Mouse (Mus musculus) heart, postnatal 0 days (tissue): ENCODE results near the gene Hepacam. TPM values are rescaled to one million over a fixed set of nuclear protein-coding genes. Genes with fewer than 3 reads are reported as not detected.

ENCODE experiments used
- ATAC-seq: fragments of 200-750 bp; cut with Nextera tagmentation; 2 replicates; pipeline ENCODE4 v1.8.0; 2017; ENCODE audit warnings: low read depth, moderate number of reproducible peaks, moderate library complexity; ENCODE audit not compliant: insufficient read depth
- DNase-seq: peaks from one replicate; pipeline ENCODE4 v3.0.0-alpha.2; 2016; ENCODE audit warnings: low spot score
- H3K27ac ChIP-seq: fragments of 300-500 bp; sonication (generic); 2 replicates; pipeline ENCODE4 v1.5.1; 2014; ENCODE audit warnings: low read depth, mild to moderate bottlenecking
- H3K27me3 ChIP-seq: fragments of 300-500 bp; sonication (generic); 2 replicates; pipeline ENCODE4 v1.6.1; 2014; ENCODE audit warnings: low read length, mixed read lengths; ENCODE audit not compliant: control insufficient read depth, insufficient read depth
- H3K36me3 ChIP-seq: fragments of 300-500 bp; sonication (generic); replicated peaks from 2 replicates; pipeline ENCODE4 v1.6.1; 2014; ENCODE audit warnings: low read length, mixed read lengths; ENCODE audit not compliant: control insufficient read depth, insufficient read depth
- H3K4me1 ChIP-seq: fragments of 300-500 bp; sonication (generic); 2 replicates; pipeline ENCODE4 v1.6.1; 2014; ENCODE audit warnings: antibody characterized with exemption; ENCODE audit not compliant: control insufficient read depth, insufficient read depth
- H3K4me2 ChIP-seq: fragments of 300-500 bp; sonication (generic); 2 replicates; pipeline ENCODE4 v1.6.1; 2014; ENCODE audit warnings: low read depth, mild to moderate bottlenecking, low read length, moderate library complexity
- H3K4me3 ChIP-seq: fragments of 300-500 bp; sonication (generic); 2 replicates; pipeline ENCODE4 v1.5.1; 2014; ENCODE audit warnings: low read depth, low read length
- H3K9ac ChIP-seq: fragments of 300-500 bp; sonication (generic); replicated peaks from 2 replicates; pipeline ENCODE4 v1.6.1; 2014; ENCODE audit warnings: low read depth, low read length, mixed read lengths
- H3K9me3 ChIP-seq: fragments of 300-500 bp; sonication (generic); replicated peaks from 2 replicates; pipeline ENCODE4 v1.6.1; 2016; ENCODE audit warnings: low read length; ENCODE audit not compliant: control insufficient read depth
- CTCF ChIP-seq: IDR thresholded peaks from 2 replicates; pipeline ENCODE4 v1.5.1; 2016; ENCODE audit warnings: antibody characterized with exemption, control low read depth, low read depth
- EP300 ChIP-seq: IDR thresholded peaks from 2 replicates; pipeline ENCODE4 v1.6.1; 2016; ENCODE audit warnings: antibody characterized with exemption, low read depth
- WGBS: fragments of 180-500 bp; shearing (Covaris S2); extraction: QIAGEN DNeasy Blood & Tissue Kit; methylation state at CpG from one replicate; pipeline ENCODE4 v1.1.7; 2014; 5-methylcytosine and 5-hydroxymethylcytosine counted together
- polyA plus RNA-seq: library from polyadenylated mRNA; unstranded; fragments of >200 nt; fragmentation: Nextera tagmentation; extraction: Ambion mirVana; gene quantifications from 2 replicates; pipeline ENCODE4 v1.2.1, GENCODE M21; 2015
- total RNA-seq: library from RNA; depleted of rRNA; stranded (reverse); fragments of >200 nt; gene quantifications from 2 replicates; pipeline ENCODE4 v1.2.3, GENCODE M21; 2014; ENCODE audit warnings: low replicate concordance

The Hepacam gene
- total and polyA plus RNA-seq, 2 experiments from 2014 or later = 0.03 to 0.04 TPM

DNA sequence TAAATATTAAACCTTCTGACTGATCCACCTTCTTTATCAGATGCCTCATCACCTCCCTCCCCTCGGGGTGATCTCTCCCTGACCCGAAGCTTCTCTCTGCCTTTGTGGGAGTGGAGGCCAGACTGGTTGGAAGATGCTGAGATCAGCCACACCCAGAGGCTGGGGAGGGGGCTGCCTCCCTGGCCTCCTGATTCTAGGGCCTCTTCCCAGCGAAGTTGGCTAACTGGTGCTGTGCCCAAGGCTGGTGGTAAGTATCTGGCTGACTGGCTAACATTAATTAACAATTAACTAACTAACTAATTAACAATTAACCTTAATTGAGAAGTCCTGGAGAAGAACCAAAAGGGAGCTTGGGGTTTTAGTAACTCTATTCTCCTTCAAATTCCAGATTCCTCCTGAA lies 45.8 kb downstream of the Hepacam start:
- TF ChIP-seq CTCF = no peak
- no peak for TF ChIP-seq EP300
- DNase-seq = no peak
- WGBS = 49% methylated on average over 3 of the region's 3 CpGs

DNA sequence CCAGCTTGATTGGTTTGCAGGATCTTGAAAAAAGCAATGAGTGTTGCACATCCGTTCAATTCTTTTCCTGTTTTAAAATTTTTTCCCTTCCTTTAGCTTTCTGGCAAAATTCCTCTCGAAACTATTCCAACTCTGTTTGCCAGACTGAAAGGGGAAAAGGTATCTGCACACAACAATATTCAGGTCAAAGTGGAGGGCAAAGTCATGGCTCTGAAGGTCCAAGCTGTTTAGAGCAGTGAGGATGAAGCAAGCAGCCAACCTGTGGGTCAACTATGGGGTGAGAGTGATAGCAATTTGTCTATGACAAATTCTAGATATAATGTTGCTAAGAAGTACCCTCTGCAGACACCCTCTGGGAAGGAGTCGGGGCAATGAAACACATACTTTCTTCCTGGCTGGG lies 47.5 kb downstream of the Hepacam start:
- no peak for DNase-seq
- peaks cover 12% of the 10 kb centered on the region; the same call in 1 of the 2 replicates for H3K36me3 ChIP-seq
- TF ChIP-seq CTCF (no peak), EP300 (no peak)
- H3K9ac ChIP-seq = no peak overlapping the region
- H3K27me3 ChIP-seq = no peaks in the 10 kb centered on the region
- 66% methylated on average over 3 of the region's 3 CpGs for WGBS
- H3K4me2 ChIP-seq = no peak overlapping the region
- no peaks in the 10 kb centered on the region for H3K9me3 ChIP-seq
- no peak for ATAC-seq
- no peak overlapping the region for H3K4me3 ChIP-seq
- H3K27ac ChIP-seq = no peak overlapping the region
- H3K4me1 ChIP-seq = peaks cover 8% of the 10 kb centered on the region

More for the DNA sequence above, 45.8 kb downstream of the Hepacam start:
- no peak overlapping the region for H3K4me2 ChIP-seq
- no peaks in the 10 kb centered on the region for H3K27me3 ChIP-seq
- peaks cover 8% of the 10 kb centered on the region for H3K4me1 ChIP-seq
- no peak overlapping the region for H3K9ac ChIP-seq
- H3K36me3 ChIP-seq = peaks cover 12% of the 10 kb centered on the region; the same call in 1 of the 2 replicates
- H3K27ac ChIP-seq = no peak overlapping the region
- H3K9me3 ChIP-seq = no peaks in the 10 kb centered on the region
- no peak for ATAC-seq
- no peak overlapping the region for H3K4me3 ChIP-seq

DNA sequence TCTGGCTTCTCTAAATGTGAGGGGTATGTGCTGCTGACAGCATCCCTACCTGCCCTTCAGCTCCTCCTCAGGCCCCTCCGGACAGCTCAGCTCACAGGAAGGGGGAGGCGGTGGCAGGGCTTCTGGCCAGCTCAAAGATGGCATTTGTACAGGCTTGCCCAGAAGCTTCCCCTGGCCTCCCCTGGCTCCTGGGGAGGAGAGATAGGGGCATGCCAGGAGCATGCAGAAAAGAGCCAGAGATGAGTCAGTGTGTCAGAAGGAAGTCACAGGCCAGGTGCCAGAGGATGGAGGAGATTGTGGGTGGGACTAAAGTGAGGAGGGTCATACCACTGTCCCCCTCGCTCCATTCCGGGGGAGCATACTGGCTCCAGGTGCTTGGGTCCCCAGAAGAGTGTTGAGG lies 51.6 kb downstream of the Hepacam start:
- TF ChIP-seq CTCF (no peak), EP300 (no peak)
- Histone ChIP-seq H3K9me3 (no peaks in the 10 kb centered on the region), H3K27me3 (no peaks in the 10 kb centered on the region), H3K27ac (no peak overlapping the region), H3K9ac (no peak overlapping the region), H3K4me2 (no peak overlapping the region), H3K4me3 (no peak overlapping the region), H3K36me3 (no peaks in the 10 kb centered on the region), H3K4me1 (no peaks in the 10 kb centered on the region)
- 64% methylated on average over 4 of the region's 4 CpGs for WGBS
- ATAC-seq (no peak), DNase-seq (no peak)

DNA sequence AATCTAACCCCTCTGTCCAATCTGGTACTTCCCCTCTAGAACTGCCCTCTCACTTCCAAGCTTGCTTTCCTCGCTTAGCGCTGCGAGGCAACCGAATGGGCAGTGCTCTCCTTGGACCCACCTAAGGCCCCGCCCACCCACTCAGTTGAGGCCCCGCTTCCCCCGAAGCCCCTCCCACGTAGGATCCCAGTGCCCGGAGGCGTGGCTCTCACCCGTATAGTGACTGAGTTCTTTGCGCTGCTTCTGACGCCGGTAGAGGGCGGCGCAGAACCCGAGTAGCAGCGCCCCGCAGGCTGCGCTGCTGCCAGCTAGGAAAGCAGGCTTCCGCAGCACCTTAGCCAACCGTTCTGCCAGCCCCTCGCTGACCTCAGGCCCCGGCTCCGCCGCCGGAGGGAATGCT lies 53.5 kb downstream of the Hepacam start:
- no peaks in the 10 kb centered on the region for H3K36me3 ChIP-seq
- TF ChIP-seq CTCF (peak; percentile 67), EP300 (no peak)
- H3K4me1 ChIP-seq = no peaks in the 10 kb centered on the region
- H3K9ac ChIP-seq = 0 out of 2 replicates have a peak overlapping the region, but pooled peaks have one; percentile 15
- H3K4me3 ChIP-seq = peak overlapping the region; percentile 33
- ATAC-seq (peak; percentile 93), DNase-seq (peak; percentile 89)
- H3K4me2 ChIP-seq = peak overlapping the region; percentile 62
- no peaks in the 10 kb centered on the region for H3K9me3 ChIP-seq
- under 1% methylated on average over 27 of the region's 27 CpGs for WGBS
- H3K27ac ChIP-seq = no peak overlapping the region
- no peaks in the 10 kb centered on the region for H3K27me3 ChIP-seq

DNA sequence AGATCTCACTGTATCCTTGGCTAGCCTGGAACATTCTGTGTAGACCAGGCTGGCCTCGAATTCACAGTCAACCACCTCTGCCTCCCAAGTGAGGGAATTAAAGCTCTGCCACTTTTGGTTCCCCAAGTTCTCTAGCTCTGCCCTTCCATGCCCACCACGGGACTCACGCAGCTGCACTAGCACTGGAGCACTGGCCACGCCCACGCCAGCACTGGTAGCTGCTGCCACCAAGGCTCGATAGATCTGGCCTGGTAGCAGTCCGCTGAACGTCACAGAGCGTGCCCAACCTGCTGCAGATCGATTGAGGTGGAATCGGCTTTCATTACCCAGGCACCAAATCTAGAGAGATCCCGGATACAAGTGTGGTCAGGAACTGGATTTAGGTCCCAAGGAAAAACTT lies 54.1 kb downstream of the Hepacam start:
- ATAC-seq (peak; percentile 22; the same call in 1 of the 2 replicates), DNase-seq (no peak)
- 0 out of 2 replicates have a peak overlapping the region, but pooled peaks have one; percentile 15 for H3K9ac ChIP-seq

DNA sequence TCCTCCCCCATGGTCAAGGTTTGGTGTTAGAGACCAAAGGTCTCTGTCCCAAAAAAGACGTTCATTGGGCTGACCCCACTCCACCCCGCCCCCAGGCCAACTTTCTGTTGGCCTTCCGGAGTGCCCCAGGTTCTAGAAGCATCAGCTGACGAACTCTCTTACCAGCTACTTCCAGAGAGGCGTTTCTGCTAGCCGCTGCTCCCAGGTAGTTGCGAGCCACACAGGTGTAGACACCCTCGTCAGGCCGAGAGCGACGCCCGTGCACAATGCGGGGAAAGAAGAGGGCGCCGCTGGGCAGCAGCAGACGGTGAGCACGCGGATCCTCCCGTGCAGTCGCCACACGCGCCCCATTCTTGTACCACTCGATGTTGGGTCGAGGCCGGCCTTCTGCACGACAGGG lies 62.2 kb downstream of the Hepacam start:
- H3K36me3 ChIP-seq = no peaks in the 10 kb centered on the region
- H3K9ac ChIP-seq = no peak overlapping the region
- H3K9me3 ChIP-seq = no peaks in the 10 kb centered on the region
- H3K27me3 ChIP-seq = peaks cover 62% of the 10 kb centered on the region
- 0 out of 2 replicates have a peak, but pooled peaks cover 4% of the 10 kb centered on the region for H3K4me1 ChIP-seq
- no peak overlapping the region for H3K4me2 ChIP-seq
- no peak overlapping the region for H3K27ac ChIP-seq
- H3K4me3 ChIP-seq = no peak overlapping the region
- ATAC-seq (no peak), DNase-seq (no peak)
- TF ChIP-seq EP300 (no peak), CTCF (no peak)
- 25% methylated on average over 26 of the region's 26 CpGs for WGBS

More for the DNA sequence above, 54.1 kb downstream of the Hepacam start:
- WGBS = 26% methylated on average over 12 of the region's 12 CpGs
- no peaks in the 10 kb centered on the region for H3K4me1 ChIP-seq
- H3K9me3 ChIP-seq = no peaks in the 10 kb centered on the region
- TF ChIP-seq CTCF (no peak), EP300 (no peak)
- no peaks in the 10 kb centered on the region for H3K27me3 ChIP-seq
- no peak overlapping the region for H3K27ac ChIP-seq
- H3K4me2 ChIP-seq = peak overlapping the region; percentile 62
- peak overlapping the region; percentile 33; the same call in 1 of the 2 replicates for H3K4me3 ChIP-seq
- no peaks in the 10 kb centered on the region for H3K36me3 ChIP-seq
